Mouse (Mus musculus) forebrain, embryonic 14.5 days (tissue): ENCODE results near the gene Gale. TPM values are rescaled to one million over a fixed set of nuclear protein-coding genes. Genes with fewer than 3 reads are reported as not detected.

Experiments
- ATAC-seq: fragments of 200-750 bp; cut with Nextera tagmentation; 2 replicates; pipeline ENCODE4 v1.8.0; 2017; ENCODE audit warnings: mild to moderate bottlenecking, moderate library complexity
- DNase-seq: peaks from one replicate; pipeline ENCODE4 v3.0.0-alpha.2; 2015; ENCODE audit warnings: low spot score
- H3K27ac ChIP-seq: fragments of 300-500 bp; sonication (generic); 2 replicates; pipeline ENCODE4 v1.5.1; 2014; ENCODE audit warnings: low read depth, mild to moderate bottlenecking, control low read depth, low read length, moderate library complexity
- H3K27me3 ChIP-seq: fragments of 300-500 bp; sonication (generic); replicated peaks from 2 replicates; pipeline ENCODE4 v1.6.1; 2014; ENCODE audit warnings: low read length, control low read depth, mixed read lengths; ENCODE audit not compliant: control insufficient read depth, insufficient read depth
- H3K36me3 ChIP-seq: fragments of 300-500 bp; sonication (generic); 2 replicates; pipeline ENCODE4 v1.6.1; 2014; ENCODE audit warnings: low read length, control low read depth; ENCODE audit not compliant: control insufficient read depth, insufficient read depth
- H3K4me1 ChIP-seq: fragments of 300-500 bp; sonication (generic); 2 replicates; pipeline ENCODE4 v1.6.1; 2014; ENCODE audit warnings: antibody characterized with exemption, low read length, control low read depth; ENCODE audit not compliant: control insufficient read depth, insufficient read depth
- H3K4me2 ChIP-seq: fragments of 300-500 bp; sonication (generic); 2 replicates; pipeline ENCODE4 v1.6.1; 2014; ENCODE audit warnings: mild to moderate bottlenecking, control low read depth, low read length
- H3K4me3 ChIP-seq: fragments of 300-500 bp; sonication (generic); 2 replicates; pipeline ENCODE4 v1.5.1; 2014; ENCODE audit warnings: low read depth, low read length, control low read depth
- H3K9ac ChIP-seq: fragments of 300-500 bp; sonication (generic); 2 replicates; pipeline ENCODE4 v1.6.1; 2014; ENCODE audit warnings: mild to moderate bottlenecking, low read length, control low read depth, moderate library complexity
- H3K9me3 ChIP-seq: fragments of 300-500 bp; sonication (generic); replicated peaks from 2 replicates; pipeline ENCODE4 v1.6.1; 2016; ENCODE audit warnings: low read length, control low read depth, mixed read lengths; ENCODE audit not compliant: control insufficient read depth
- WGBS: fragments of 180-500 bp; shearing (Covaris S2); extraction: QIAGEN DNeasy Blood & Tissue Kit; methylation state at CpG from one replicate; pipeline ENCODE4 v1.1.7; 2014; 5-methylcytosine and 5-hydroxymethylcytosine counted together
- polyA plus RNA-seq: library from polyadenylated mRNA; unstranded; fragments of >200 nt; fragmentation: Nextera tagmentation; extraction: Ambion mirVana; gene quantifications from 2 replicates; pipeline ENCODE4 v1.2.1, GENCODE M21; 2014

Gale gene
- polyA plus RNA-seq, 1 experiment from 2014 or later, result 32.9 TPM

GRCm38 (mm10) chr4:135949475-135949874 is 14.1 kb upstream of the Gale start:
- H3K4me1 ChIP-seq, result peaks cover 4% of the 10 kb centered on the region
- no peak overlapping the region for H3K27ac ChIP-seq
- no peaks in the 10 kb centered on the region for H3K27me3 ChIP-seq
- no peak overlapping the region for H3K9ac ChIP-seq
- 85% methylated on average over 10 of the region's 10 CpGs for WGBS
- H3K4me2 ChIP-seq, result no peak overlapping the region
- no peak for ATAC-seq
- DNase-seq, result no peak
- H3K36me3 ChIP-seq, result peaks cover 14% of the 10 kb centered on the region
- H3K9me3 ChIP-seq, result no peaks in the 10 kb centered on the region
- H3K4me3 ChIP-seq, result no peak overlapping the region

GRCm38 (mm10) chr4:135949911-135950310 is 13.6 kb upstream of the Gale start:
- DNase-seq (no peak), ATAC-seq (no peak)
- Histone ChIP-seq H3K36me3 (peaks cover 16% of the 10 kb centered on the region), H3K9me3 (no peaks in the 10 kb centered on the region), H3K27me3 (no peaks in the 10 kb centered on the region), H3K4me2 (no peak overlapping the region), H3K27ac (no peak overlapping the region), H3K4me3 (no peak overlapping the region), H3K9ac (no peak overlapping the region), H3K4me1 (peaks cover 4% of the 10 kb centered on the region)
- WGBS, result 75% methylated on average over 6 of the region's 6 CpGs

GRCm38 (mm10) chr4:135950365-135950764 is 13.2 kb upstream of the Gale start:
- DNase-seq (no peak), ATAC-seq (no peak)
- no peak overlapping the region for H3K9ac ChIP-seq
- H3K4me1 ChIP-seq, result peaks cover 4% of the 10 kb centered on the region
- WGBS, result 88% methylated on average over 6 of the region's 6 CpGs
- H3K4me3 ChIP-seq, result no peak overlapping the region
- H3K27ac ChIP-seq, result no peak overlapping the region
- peaks cover 18% of the 10 kb centered on the region for H3K36me3 ChIP-seq
- H3K4me2 ChIP-seq, result no peak overlapping the region
- no peaks in the 10 kb centered on the region for H3K27me3 ChIP-seq
- no peaks in the 10 kb centered on the region for H3K9me3 ChIP-seq

GRCm38 (mm10) chr4:135951505-135951904 is 12.0 kb upstream of the Gale start:
- WGBS, result 99% methylated on average over 3 of the region's 3 CpGs
- no peak overlapping the region for H3K27ac ChIP-seq
- H3K36me3 ChIP-seq, result peaks cover 20% of the 10 kb centered on the region
- H3K4me1 ChIP-seq, result no peaks in the 10 kb centered on the region
- H3K4me2 ChIP-seq, result no peak overlapping the region
- H3K9ac ChIP-seq, result no peak overlapping the region
- DNase-seq (no peak), ATAC-seq (no peak)
- no peaks in the 10 kb centered on the region for H3K9me3 ChIP-seq
- no peak overlapping the region for H3K4me3 ChIP-seq
- H3K27me3 ChIP-seq, result no peaks in the 10 kb centered on the region

- Histone ChIP-seq H3K36me3 (peaks cover 28% of the 10 kb centered on the region), H3K9me3 (no peaks in the 10 kb centered on the region), H3K9ac (no peak overlapping the region), H3K27ac (no peak overlapping the region), H3K4me1 (no peaks in the 10 kb centered on the region), H3K27me3 (no peaks in the 10 kb centered on the region), H3K4me3 (no peak overlapping the region), H3K4me2 (no peak overlapping the region)
- ATAC-seq (no peak), DNase-seq (no peak)
- WGBS, result 84% methylated on average over 3 of the region's 3 CpGs
Measured at GRCm38 (mm10) chr4:135953179-135953578, 10.3 kb upstream of the Gale start.

- Histone ChIP-seq H3K27me3 (no peaks in the 10 kb centered on the region), H3K4me1 (no peaks in the 10 kb centered on the region), H3K9ac (no peak overlapping the region), H3K9me3 (no peaks in the 10 kb centered on the region), H3K4me3 (no peak overlapping the region), H3K27ac (no peak overlapping the region), H3K36me3 (peaks cover 38% of the 10 kb centered on the region), H3K4me2 (no peak overlapping the region)
- DNase-seq, result peak; percentile 82
- peak; percentile 54; the same call in 1 of the 2 replicates for ATAC-seq
- WGBS, result 6% methylated on average over 2 of the region's 2 CpGs
Measured at GRCm38 (mm10) chr4:135954241-135954640, 9.3 kb upstream of the Gale start.

GRCm38 (mm10) chr4:135955886-135956285 is 7.6 kb upstream of the Gale start:
- DNase-seq (no peak), ATAC-seq (no peak)
- peaks cover 51% of the 10 kb centered on the region for H3K36me3 ChIP-seq
- H3K27ac ChIP-seq, result no peak overlapping the region
- H3K9ac ChIP-seq, result no peak overlapping the region
- H3K27me3 ChIP-seq, result no peaks in the 10 kb centered on the region
- no peaks in the 10 kb centered on the region for H3K9me3 ChIP-seq
- H3K4me3 ChIP-seq, result no peak overlapping the region
- WGBS, result 83% methylated on average over 9 of the region's 9 CpGs
- H3K4me1 ChIP-seq, result no peaks in the 10 kb centered on the region
- H3K4me2 ChIP-seq, result no peak overlapping the region

- no peak overlapping the region for H3K9ac ChIP-seq
Measured at GRCm38 (mm10) chr4:135958354-135958753, 5.2 kb upstream of the Gale start.

GRCm38 (mm10) chr4:135960717-135961116 is 2.8 kb upstream of the Gale start:
- DNase-seq, result peak; percentile 84
- ATAC-seq, result no peak
- 27% methylated on average over 5 of the region's 5 CpGs for WGBS
- no peak overlapping the region for H3K4me2 ChIP-seq
- no peak overlapping the region for H3K27ac ChIP-seq
- no peak overlapping the region for H3K9ac ChIP-seq
- no peaks in the 10 kb centered on the region for H3K9me3 ChIP-seq
- H3K4me1 ChIP-seq, result peaks cover 10% of the 10 kb centered on the region
- peaks cover 38% of the 10 kb centered on the region for H3K36me3 ChIP-seq
- H3K27me3 ChIP-seq, result no peaks in the 10 kb centered on the region
- no peak overlapping the region for H3K4me3 ChIP-seq

More at GRCm38 (mm10) chr4:135958354-135958753, 5.2 kb upstream of the Gale start:
- no peak overlapping the region for H3K4me3 ChIP-seq
- H3K36me3 ChIP-seq, result peaks cover 40% of the 10 kb centered on the region
- no peaks in the 10 kb centered on the region for H3K9me3 ChIP-seq
- H3K27ac ChIP-seq, result no peak overlapping the region
- DNase-seq, result no peak
- H3K4me2 ChIP-seq, result no peak overlapping the region
- no peak for ATAC-seq
- no peaks in the 10 kb centered on the region for H3K27me3 ChIP-seq
- peaks cover 4% of the 10 kb centered on the region; the same call in 1 of the 2 replicates for H3K4me1 ChIP-seq
- 64% methylated on average over 8 of the region's 8 CpGs for WGBS
